Mouse (Mus musculus): ENCODE measurements around the gene Carmil2. TPM values are rescaled to one million over a fixed set of nuclear protein-coding genes. Genes with fewer than 3 reads are reported as not detected.

The Carmil2 gene
- total and polyA plus RNA-seq, 3 experiments = 9.5 to 62.7 TPM; not detected in 1

GRCm38 (mm10) chr8:105694051-105694799 is 8.2 kb downstream of the Carmil2 start:
- Histone ChIP-seq H3K4me1 (ENCODE audit: control insufficient read depth in 1 of 2, insufficient read depth in 2 of 2, low read length in 2 of 2) (no peaks in the 10 kb centered on the region), H3K36me3 (ENCODE audit: control insufficient read depth in 1 of 2, insufficient read depth in 2 of 2, low read length in 2 of 2) (no peaks in the 10 kb centered on the region; a peak in 1 of 4 replicates), H3K9me3 (replicated peaks; ENCODE audit: insufficient read depth, low read length) (no peaks in the 10 kb centered on the region), H3K27ac (ENCODE audit: control insufficient read depth, low read depth, low read length) (no peak overlapping the region), H3K9ac (ENCODE audit: control insufficient read depth, low read depth, low read length, poor library complexity, severe bottlenecking) (no peak overlapping the region), H3K27me3 (ENCODE audit: control insufficient read depth in 1 of 2, insufficient read depth in 2 of 2, low read length in 2 of 2) (no peaks in the 10 kb centered on the region), H3K4me3 (ENCODE audit: control insufficient read depth in 1 of 2, insufficient read depth in 1 of 2, low read depth in 2 of 2, low read length in 2 of 2) (no peak overlapping the region), H3K79me2 (ENCODE audit: control insufficient read depth, insufficient read depth, low read length, poor library complexity) (no peaks in the 10 kb centered on the region)
- DNase-seq (ENCODE audit: low read depth, low spot score) = no peak
- TF ChIP-seq ZKSCAN1 (IDR thresholded peaks at IDR 0.05; ENCODE audit: low read depth, low read length) = no peak

- no peaks in the 10 kb centered on the region; a peak in 2 of 4 replicates for H3K36me3 ChIP-seq (ENCODE audit: control insufficient read depth in 1 of 2, insufficient read depth in 2 of 2, low read length in 2 of 2)
- H3K27ac ChIP-seq (ENCODE audit: control insufficient read depth, low read depth, low read length) = no peak overlapping the region
- H3K9me3 ChIP-seq (replicated peaks; ENCODE audit: insufficient read depth, low read length) = no peaks in the 10 kb centered on the region
- no peaks in the 10 kb centered on the region for H3K27me3 ChIP-seq (ENCODE audit: control insufficient read depth in 1 of 2, insufficient read depth in 2 of 2, low read length in 2 of 2)
- peaks cover 0 to 4% of the 10 kb centered on the region in 2 experiments; a peak in 2 of 4 replicates for H3K4me1 ChIP-seq (ENCODE audit: control insufficient read depth in 1 of 2, insufficient read depth in 2 of 2, low read length in 2 of 2)
- no peaks in the 10 kb centered on the region for H3K79me2 ChIP-seq (ENCODE audit: control insufficient read depth, insufficient read depth, low read length, poor library complexity)
- no peak for TF ChIP-seq ZKSCAN1 (IDR thresholded peaks at IDR 0.05; ENCODE audit: low read depth, low read length)
- TF ChIP-seq SIN3A (IDR thresholded peaks at IDR 0.05; ENCODE audit: low read length) = no peak
- no peak for TF ChIP-seq GATA1 (IDR thresholded peaks at IDR 0.05; ENCODE audit: low read depth, low read length)
- TF ChIP-seq MEF2A (IDR thresholded peaks at IDR 0.05; ENCODE audit: extremely low read depth, insufficient replicate concordance, low read depth, low read length, poor library complexity, severe bottlenecking) = no peak
- no peak for TF ChIP-seq ETS1 (IDR thresholded peaks at IDR 0.05; ENCODE audit: low read depth, low read length)
- TF ChIP-seq NRF1 (IDR thresholded peaks at IDR 0.05; ENCODE audit: insufficient read depth, low read depth, low read length, poor library complexity, severe bottlenecking) = no peak
- no peak for TF ChIP-seq MXI1 (IDR thresholded peaks at IDR 0.05; ENCODE audit: low read depth, low read length)
- no peak for TF ChIP-seq MYB (IDR thresholded peaks at IDR 0.05; ENCODE audit: low read depth, low read length)
- TF ChIP-seq JUND (IDR thresholded peaks at IDR 0.05; ENCODE audit: low read depth, low read length) = no peak
- TF ChIP-seq E2F4 (IDR thresholded peaks at IDR 0.05; ENCODE audit: borderline replicate concordance, low read depth, low read length) = no peak
- TF ChIP-seq USF2 (IDR thresholded peaks at IDR 0.05; ENCODE audit: borderline replicate concordance in 1 of 2, insufficient read depth in 1 of 2, low read depth in 1 of 2, low read length in 2 of 2) = no peak
- no peak for TF ChIP-seq TBP (IDR thresholded peaks at IDR 0.05; ENCODE audit: low read depth, low read length)
- no peak for TF ChIP-seq MAZ (IDR thresholded peaks at IDR 0.05; ENCODE audit: low read depth, low read length)
- no peak for TF ChIP-seq CHD2 (IDR thresholded peaks at IDR 0.05; ENCODE audit: low read length)
- TF ChIP-seq GABPA (IDR thresholded peaks at IDR 0.05; ENCODE audit: low read depth, low read length) = no peak
- TF ChIP-seq TAL1 (IDR thresholded peaks at IDR 0.05; ENCODE audit: low read length) = no peak
- TF ChIP-seq USF1 (IDR thresholded peaks at IDR 0.05; ENCODE audit: low read depth, low read length) = no peak
- DNase-seq (ENCODE audit: low read depth, low spot score) = no peak
- H3K9ac ChIP-seq (ENCODE audit: control insufficient read depth, low read depth, low read length, poor library complexity, severe bottlenecking) = no peak overlapping the region
- H3K4me3 ChIP-seq (ENCODE audit: control insufficient read depth in 1 of 2, insufficient read depth in 1 of 2, low read depth in 2 of 2, low read length in 2 of 2) = no peak overlapping the region
These were observed 9.2 kb downstream of the Carmil2 start for GRCm38 (mm10) chr8:105695080-105695780.

Data from MEL (cell line).